Mouse (Mus musculus) T-cell, adult 2 months (primary cell): Measurements from ENCODE around the gene Klhdc7b.
A peak's percentile ranks its signal among the peaks of the same experiment; 100 is the strongest.

Experiments used
- DNase-seq: peaks from one replicate; pipeline ENCODE4 v3.0.0; 2022; ENCODE audit warnings: low spot score

Klhdc7b gene

DNA sequence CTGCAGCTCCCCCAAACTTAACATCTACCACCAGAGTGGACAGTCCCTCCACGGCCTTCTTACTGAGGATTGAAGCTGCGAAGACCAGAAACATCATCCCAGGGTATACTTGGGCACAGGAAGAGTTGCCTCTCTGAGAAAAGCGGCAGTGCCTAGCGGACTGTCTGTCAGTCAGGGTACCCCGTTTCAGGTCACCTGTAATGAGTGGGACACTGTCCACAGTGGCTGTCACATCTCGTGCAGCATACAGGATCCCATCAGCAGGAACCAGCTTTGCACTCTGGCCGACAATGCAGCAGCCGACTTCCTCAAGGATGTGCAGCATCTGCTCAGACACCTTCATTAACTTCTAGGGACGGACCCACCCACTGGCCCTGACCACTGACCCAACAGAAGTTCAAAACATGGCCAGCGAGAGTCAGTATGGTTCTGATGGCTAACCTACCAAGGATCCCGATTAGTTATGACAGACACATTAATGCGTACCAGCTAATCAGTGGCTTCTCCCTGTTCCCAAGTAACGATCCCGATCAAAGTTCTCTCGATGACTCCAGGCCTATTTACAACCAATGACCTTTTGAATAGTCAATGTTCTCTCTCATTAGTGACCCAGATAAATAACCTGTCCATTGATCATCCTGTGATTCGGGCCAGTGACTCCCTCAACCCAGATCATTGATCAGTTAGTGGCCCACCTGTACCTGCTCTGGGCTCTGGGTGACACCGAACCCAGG lies 9.7 kb upstream of the Klhdc7b start:
- no peak for DNase-seq

DNA sequence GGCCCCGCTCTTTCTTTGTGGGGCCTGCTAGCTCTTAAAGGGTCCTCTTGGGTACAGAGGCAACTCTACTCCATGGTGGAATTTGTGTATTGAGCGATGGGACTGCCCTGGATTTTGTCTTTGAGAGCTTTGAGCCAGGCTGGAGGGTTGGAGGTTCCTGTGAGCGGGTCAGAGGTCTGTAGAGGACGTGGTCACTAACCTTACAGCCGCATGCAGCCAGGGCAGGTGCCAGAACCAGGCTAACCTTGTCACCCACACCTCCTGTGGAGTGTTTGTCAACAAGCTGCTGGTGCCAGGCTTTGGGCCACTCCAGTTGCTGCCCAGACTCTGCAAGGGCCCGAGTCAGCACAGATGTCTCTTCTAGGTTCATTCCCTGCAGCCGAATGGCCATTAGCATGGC lies 8.7 kb upstream of the Klhdc7b start:
- no peak for DNase-seq

DNA sequence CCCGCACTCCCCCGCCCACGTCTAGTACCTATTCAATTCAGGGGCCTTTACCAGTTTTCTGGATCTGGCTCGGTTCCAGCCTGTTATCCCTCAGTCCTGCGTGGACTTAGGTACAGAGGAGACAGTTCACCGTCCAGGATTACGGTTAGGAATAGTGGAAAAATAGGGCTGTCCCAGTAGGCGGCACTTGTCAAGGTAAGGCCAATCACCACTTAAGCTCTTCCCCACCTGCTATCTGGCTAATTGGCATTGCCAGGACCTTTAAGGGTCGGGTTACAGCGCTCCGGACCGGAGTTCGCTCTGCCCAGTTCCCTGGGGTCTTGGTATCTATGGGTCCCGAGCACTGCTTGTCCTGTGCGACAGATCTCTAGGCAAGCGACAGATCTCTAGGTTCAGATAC lies 7.8 kb upstream of the Klhdc7b start, which contains the start of gene Tymp:
TSS of gene Tymp (minus strand) at position 83 of the 400 bp plus-strand sequence.
- DNase-seq: no peak

DNA sequence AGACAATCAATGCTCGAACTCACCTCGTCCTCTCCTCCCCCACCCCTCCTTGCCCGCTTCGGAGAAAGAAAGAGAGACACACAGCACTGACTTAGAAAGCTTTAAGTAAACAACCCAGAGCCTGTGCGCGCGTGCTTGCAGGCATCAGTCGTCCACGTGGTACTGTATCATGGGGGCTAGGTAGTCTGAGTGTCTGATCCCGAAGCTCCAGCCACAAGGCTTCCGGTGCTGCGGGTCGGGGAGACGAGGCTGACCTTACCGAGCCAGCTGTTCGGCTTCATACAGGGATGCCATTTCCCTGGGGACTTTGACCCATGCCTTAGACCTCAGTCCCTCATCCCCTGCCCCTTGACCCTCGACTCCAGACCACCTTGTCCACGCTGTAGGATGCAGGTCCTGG lies 7.4 kb upstream of the Klhdc7b start:
- no peak for DNase-seq

DNA sequence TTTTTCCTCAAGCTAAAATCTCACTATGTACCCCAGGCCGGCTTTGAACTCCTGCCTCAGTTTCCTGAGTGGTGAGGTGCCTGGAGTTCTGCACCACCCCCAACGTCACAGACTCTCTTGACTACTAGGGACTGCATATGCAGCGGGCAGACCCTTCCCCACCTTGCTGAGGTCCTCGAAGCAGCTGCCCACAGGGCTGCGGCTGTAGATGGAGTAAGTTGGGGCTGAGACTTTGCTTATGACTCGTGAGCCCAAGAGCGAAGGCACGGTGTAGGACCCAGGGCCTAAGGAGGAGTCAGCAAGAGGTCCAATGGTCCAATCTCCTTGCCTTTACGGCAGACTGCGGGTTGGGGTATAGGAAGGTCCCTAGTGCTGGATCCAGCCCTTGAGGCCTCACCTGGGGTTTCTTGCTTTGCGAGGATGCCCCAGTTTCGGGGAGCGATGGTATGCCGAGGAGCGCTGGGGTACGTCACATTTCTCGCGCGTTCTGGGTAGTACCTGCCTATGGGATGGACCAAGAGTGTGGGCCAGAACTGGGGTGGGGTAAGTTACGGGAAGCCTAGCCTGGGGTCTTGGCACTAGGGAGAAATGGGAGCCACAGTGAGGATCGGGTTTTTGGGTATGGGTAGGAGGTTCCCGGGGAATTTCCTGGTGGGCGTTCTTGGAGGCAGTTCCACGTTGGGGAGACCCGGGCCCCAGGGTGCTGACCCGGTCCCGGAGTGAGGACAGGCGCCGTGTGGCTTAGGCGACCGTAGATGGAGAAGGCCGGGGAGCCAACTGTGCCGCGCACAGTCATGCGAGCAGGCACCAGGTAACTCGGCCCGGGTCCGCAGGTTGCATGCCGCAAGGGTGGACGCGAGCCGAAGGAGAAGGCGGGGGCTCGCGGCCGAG lies 6.5 kb upstream of the Klhdc7b start:
- no peak for DNase-seq

DNA sequence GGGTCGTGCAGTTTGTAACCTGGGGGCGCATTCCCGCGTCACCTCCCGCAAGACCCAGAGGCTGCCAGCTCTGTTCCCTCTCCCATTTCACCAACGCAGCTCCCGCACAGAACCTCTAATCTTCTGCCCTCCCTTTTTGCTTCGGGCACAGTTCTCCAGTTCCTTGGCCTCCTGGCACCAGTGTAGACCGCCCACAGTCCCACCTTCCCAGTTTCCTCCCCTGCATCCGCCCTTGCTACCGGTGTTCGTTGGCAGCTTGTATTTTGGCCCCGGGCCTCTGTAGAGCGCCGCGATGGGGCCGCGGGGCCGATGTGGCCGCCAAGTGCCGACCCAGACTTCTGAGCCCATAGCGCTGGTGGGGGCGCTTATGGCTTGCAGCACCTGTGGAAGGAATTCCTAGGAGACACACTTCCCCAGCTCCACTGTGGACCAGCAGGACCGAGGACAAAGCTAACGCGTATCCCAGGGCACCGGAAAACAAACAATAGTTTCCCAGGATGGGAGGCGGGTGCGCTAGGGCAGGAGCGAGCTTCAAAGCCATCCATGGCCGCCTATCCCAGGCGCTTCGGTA lies 5.8 kb upstream of the Klhdc7b start, which contains the start of gene Odf3b:
TSS of gene Odf3b (minus strand) at position 452 of the 571 bp plus-strand sequence.
- no peak for DNase-seq

DNA sequence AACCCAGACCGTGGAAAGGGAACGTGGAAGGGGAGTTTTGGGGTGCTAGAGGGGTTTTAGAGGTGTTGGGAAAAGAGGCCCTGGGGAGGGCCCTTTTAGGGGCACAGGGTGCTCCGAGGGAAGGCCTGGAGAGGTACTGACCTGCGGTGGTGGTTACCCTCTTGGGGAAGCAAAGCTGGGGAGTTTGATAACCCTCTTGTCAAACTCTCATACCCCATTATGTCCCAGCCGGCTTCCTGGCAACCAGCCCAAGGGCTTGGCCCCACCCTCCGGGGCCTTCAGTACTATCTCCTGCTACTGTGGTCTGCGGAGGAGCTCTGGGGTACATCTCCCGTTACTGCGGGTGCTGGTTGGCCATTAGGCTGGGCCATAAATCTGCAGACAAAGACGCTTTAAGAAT lies 5.3 kb upstream of the Klhdc7b start:
- no peak for DNase-seq

DNA sequence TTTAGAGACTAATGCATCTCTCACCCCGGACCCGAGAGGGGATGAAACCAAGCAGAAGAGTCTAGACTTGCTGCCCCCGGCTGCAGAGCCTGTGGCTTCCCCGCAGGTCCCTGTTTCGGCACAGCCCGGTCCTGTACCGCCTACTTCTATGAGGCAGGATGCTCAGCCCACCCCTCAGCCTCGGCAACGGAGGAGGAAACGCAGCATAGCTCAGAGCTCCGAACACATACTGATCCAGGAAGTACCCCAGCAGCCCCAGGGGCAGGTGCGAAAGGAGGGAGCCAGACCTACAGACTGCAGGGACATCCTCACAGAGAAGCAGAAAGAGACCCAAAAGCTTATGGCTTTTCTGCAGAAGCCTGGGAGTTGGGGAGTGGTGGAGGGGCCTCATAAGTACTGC lies 2.4 kb downstream of the Klhdc7b start:
- DNase-seq: peak; percentile 28

DNA sequence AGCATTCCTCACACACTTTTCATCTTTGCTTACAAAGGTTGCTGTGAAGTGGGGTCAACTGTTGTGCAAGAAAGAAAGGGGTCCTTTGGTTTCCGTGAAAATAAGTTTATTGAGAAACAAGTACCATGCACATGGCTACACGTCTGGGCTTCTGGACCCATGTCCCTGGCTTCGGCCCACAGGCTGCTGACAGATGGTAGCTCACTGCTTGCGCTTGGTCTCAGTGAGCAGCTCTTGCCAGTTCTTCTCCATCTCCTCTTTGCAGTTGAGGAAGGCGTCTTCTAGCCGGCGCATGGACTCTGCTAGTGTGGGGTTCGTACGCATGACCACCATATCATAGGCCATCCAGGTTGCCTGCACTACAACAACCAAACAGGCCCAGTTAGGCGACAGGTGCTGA lies 5.4 kb downstream of the Klhdc7b start:
- DNase-seq: no peak

DNA sequence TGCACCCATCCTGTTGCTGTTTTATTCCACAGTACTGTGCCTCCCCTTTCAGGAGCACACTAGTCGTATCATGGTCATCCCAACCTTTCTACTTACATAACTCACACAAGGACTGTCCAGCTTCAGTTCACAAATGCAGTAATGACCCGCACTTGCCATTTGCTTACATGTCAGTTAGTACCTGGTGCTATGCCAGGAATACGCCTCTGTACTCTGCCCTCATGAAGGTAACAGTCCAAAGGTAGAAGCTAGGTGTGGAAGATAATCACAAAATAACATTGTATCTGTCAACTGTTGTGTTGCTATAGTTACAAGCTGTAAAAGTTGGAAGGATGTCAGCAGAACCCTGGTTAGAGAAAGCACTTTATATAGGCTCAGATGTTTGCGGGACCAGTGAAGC lies 12.2 kb downstream of the Klhdc7b start:
- DNase-seq: no peak

DNA sequence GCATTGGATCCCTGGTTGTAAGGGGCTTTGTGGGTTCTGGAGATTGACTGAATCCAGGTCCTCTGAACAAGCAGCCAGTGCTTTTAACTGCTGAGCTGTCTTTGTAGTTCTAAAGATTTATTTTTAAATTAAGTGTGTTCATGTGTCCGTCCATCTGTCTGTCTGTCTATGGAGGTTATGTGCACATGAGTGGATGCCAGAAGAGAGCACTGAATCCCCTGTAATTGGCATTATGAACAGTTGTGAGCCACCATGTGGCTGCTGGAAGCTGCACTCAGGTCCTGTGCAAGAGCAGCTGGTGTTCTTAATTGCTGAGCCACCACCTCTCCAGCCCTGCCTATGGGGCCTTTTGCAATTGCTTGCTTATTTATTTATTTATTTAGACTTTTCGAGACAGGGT lies 13.4 kb downstream of the Klhdc7b start:
- no peak for DNase-seq

DNA sequence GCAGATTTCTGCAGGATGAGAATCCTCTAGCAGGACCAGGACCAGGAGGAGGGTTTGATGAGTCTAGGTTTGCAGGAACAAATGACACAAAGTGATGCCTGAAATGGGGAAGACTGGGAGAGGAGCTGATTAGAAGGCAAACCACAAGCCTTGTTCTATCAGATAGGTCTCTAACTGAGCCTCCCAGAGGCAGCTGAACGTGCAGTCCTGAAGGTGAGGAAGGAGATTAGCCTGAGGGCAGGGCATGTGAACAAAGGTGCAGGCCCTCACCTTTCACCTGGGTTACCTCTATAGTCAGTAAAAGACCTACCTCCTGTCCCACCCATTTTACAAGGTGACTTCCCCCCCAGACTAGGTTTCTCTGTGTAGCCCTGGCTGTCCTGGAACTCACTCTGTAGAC lies 15.0 kb downstream of the Klhdc7b start:
- no peak for DNase-seq

DNA sequence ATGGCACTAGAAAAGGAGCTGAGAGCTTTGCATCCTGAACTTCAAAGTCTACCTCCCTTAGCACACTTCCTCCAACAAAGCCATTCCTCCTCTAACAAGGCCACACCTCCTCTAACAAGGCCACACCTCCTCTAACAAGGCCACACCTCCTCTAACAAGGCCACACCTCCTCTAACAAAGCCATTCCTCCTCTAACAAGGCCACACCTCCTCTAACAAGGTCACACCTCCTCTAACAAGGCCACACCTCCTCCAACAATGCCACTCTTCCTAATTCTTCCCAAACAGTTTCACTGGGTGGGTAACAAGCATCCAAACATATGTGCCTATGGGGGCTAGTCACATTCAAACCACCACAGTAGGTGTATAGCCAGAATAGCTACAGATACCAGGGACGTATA lies 17.8 kb downstream of the Klhdc7b start:
- no peak for DNase-seq

DNA sequence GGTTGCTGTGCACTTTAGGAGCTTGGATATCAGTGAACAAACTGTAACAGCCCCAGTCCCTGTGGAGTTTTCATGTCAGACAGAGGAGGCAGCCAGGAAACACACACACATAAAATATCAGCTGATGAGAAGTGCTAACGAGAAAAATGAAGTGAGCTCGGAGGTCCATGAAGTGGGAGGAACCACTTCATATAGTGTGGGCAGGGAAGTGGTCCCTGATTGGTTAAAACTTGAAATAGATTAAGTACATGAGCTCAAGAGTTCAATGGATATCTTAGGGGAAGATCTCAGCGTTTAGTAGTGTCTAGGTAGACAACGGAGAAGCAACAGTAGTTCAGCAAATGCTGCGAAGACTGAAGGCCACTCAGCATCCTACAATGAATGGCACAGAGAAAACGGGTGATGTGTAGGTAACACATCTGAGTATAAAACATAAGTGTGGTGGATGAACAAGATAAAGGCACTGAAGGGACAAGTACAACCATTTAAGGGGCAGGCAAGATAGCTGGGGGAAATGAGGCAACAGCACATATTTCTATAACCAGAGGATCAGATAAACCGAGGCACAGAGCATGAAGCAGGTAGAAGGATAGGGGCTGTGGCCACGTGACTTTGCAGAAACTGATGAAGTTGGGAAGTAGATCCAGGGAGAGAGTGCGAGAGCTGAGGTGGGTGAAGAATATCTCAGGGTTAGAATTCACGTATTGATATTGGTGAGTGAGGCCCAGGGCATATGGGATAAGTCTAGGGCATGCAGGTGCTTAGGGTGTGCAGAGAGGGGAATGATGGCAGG lies 20.3 kb downstream of the Klhdc7b start:
- no peak for DNase-seq

DNA sequence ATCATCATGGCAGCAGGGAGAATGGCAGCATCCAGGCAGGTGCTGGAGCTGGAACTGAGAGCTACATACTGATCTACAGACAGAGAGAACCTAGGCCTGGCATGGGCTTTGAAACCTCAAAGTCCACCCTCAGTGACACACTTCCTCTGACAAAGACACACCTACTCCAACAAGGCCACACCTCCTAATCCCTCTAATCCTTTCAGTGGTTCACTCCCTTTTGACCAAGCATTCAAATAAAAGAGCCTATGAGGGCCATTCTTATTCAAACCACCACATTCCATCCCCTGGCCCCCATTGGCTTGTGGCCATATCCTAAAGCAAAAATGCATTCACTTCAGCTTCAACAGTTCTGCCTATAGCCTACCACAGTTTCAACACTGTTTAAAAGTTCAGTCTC lies 22.0 kb downstream of the Klhdc7b start:
- no peak for DNase-seq

DNA sequence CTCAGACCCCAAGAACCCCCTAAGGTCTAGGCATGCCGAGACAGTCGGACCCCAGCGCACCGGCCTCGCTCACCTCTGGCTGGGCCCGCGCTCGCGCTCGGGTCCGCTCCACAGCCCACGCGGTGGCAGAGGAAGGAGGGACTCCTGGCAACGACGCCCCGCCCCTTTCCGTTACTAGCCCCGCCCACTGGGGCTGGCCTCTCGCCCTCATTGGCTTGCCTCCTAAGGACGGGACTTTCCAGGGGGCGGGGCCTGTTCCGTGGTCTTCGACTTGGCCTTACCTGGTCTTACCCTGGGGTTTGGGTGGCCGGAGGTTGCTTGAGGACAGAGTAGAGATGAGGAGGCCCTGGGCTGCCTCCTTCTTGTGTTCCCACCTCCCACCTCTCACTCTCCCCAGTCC lies 25.4 kb downstream of the Klhdc7b start, which contains the start of gene Syce3:
TSS of gene Syce3 (minus strand) at position 386 of the 400 bp plus-strand sequence.
- DNase-seq: no peak

DNA sequence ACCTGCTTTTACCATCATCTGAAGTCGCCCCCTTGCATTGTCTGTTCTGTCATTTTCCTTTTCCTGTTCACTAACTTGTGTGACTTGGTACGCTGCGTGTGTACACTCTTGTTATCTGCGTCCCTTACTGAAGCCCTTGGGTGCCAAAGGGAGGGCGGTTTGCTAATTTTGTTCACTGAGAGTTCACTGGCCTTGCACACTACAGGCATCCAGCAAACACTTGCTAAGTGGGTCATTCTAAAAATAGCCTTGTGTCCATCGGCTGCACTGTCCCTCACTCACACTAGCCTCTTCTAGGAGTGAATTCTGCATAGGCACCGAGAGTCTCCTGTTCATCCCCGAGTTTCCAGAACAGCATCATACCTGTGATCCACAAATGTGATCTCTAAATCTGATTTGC lies 30.6 kb downstream of the Klhdc7b start:
- no peak for DNase-seq

DNA sequence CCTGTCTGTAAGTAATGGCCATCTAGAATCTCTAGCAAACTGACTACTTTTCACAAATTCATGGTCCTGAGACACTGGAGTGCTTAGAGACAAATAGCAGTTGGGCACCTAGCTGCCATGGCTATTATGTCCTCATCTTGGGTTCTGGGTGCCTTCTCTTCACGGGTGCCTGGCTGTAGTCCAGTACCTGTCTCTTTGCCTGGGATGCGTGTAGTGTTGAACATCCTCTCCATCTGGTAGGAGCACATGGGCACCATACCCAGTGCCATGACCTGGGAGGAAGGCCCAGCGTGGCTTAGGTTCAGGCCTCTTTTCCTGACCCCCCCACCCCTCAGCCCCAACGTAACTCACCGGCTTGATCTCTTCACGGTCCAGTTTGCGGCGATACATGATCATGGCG lies 37.2 kb downstream of the Klhdc7b start:
- DNase-seq: no peak

DNA sequence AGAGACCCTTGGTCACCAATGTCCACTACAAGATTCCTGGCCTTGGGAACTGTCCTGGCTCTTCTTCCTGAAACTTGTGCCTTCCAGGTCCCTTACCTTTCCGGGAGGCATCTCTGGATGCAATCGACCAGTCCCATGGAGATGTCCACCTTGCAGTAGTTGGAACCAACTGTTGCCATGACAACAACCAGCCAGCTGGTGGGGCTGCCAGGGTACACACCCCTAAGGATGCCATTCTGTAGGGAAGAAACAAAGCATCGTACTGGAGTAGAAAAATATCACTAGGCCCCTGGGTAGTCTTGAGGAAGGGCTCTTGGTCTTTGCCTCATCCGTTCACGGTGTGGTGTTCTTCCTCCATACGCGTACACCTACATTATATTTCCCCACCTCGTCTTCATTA lies 39.9 kb downstream of the Klhdc7b start:
- no peak for DNase-seq

DNA sequence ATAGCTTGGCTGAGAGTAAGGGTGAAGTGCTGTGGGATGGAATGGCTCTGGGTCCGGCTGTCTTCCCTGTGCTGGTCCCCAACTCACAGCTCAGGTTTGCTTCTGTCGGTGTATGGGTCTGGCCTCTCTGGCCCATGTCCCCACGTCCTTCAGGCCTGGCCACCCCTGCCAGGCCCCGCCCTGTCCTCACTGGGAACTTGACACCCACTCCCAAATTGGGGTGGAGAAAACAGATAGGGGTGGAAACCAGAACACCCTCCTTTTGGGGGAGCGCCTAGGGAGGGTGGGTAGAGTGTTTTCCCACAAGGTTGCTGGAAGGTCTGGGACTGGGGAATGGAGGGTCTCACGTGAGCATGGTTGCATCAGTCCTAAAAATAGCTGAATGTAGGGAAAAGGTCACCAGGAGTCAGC lies 41.0 kb downstream of the Klhdc7b start, which contains the start of gene Cpt1b:
TSS of gene Cpt1b (minus strand) at position 153 of the 411 bp plus-strand sequence.
- DNase-seq: no peak

DNA sequence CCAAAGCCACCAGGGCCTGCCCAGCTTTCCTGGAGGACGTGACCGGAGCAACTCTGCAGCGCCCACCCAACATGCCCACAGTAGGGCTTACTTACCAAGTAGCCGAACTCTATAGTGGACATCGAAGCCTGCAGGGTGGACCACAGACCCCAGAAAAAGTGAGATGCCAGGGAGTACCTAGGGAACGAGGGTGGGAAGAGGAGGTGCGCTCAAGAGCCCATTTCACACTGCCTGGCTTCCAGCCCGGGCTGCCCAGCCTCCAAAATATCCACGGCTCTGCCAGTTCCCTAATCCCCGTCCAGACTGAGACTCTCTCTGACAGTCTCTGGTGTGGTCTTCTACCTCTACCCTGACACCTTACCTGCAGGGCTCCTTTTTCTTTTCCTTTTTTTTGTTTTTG lies 42.0 kb downstream of the Klhdc7b start:
- no peak for DNase-seq
